8 mouse cellular contexts compared by ENCODE assay signal in the genomic region with DNA sequence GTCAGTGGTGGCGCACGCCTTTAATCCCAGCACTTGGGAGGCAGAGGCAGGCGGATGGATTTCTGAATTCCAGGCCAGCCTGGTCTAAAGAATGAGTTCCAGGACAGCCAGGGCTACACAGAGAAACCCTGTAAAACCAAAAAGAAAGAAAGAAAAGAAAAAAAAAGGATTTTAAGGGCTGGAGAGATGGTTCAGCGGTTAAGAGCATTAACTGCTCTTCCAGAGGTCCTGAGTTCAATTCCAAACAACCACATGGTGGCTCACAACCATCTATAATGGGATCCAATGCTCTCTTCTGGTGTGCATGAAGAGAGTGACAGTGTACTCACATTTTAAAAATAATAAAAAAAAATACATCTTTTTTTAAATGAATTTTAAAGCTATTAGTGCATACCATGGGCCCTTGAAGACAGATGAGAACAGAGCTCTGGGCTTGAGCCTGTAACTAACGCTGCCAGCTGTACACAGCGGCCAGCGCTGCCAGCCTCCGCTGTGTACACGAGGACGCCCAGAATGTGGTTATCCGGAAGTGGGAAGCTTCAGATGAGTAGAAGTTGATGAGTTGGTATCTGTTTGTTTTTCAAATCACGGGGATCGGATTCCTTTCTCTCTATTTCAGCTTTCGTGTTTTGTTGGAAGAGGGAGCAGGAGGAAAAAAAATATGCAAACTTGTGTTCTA. TPM values are rescaled to one million over a fixed set of nuclear protein-coding genes. Genes with fewer than 3 reads are reported as not detected.
DNase-seq lines count a peak whose midpoint lies in the region; ATAC-seq and TF ChIP-seq lines count a peak whose summit lies in the region.

No protein-coding gene starts in this region.

- no peaks in the 10 kb centered on the region for H3K27me3 ChIP-seq in heart, embryonic 15.5 days
- H3K27me3 ChIP-seq in hindbrain, embryonic 10.5 days (ENCODE audit: insufficient read depth, poor library complexity, severe bottlenecking) = no peaks in the 10 kb centered on the region
- no peaks in the 10 kb centered on the region for H3K27me3 ChIP-seq in midbrain, embryonic 12.5 days

- peaks cover 16% of the 10 kb centered on the region for H3K4me1 ChIP-seq in heart, embryonic 15.5 days (replicated peaks)
- peaks cover 8 to 27% of the 10 kb centered on the region in 2 experiments; a peak in 3 of 4 replicates for H3K4me1 ChIP-seq in ES-E14 (ENCODE audit: control insufficient read depth in 2 of 2, insufficient read depth in 2 of 2, low read length in 2 of 2, poor library complexity in 1 of 2)
- peaks cover 29% of the 10 kb centered on the region for H3K4me1 ChIP-seq in hindbrain, embryonic 10.5 days (replicated peaks)
- peaks cover 14% of the 10 kb centered on the region for H3K4me1 ChIP-seq in midbrain, embryonic 12.5 days

- H3K4me3 ChIP-seq in heart, embryonic 15.5 days = peak overlapping the region; percentile 79
- H3K4me3 ChIP-seq in ES-E14 (ENCODE audit: insufficient read depth in 1 of 2, low read depth in 1 of 2, low read length in 2 of 2, poor library complexity in 1 of 2, severe bottlenecking in 1 of 2) = peak overlapping the region; percentile 64 to 82
- peak overlapping the region; percentile 84 for H3K4me3 ChIP-seq in hindbrain, embryonic 10.5 days
- peak overlapping the region; percentile 82 for H3K4me3 ChIP-seq in midbrain, embryonic 12.5 days

- in situ Hi-C loops in ES-E14 (cut with MboI; ENCODE audit: low sequenced_read_pairs in 2 of 2, unreplicated experiment in 2 of 2) = no loop called here

- peak overlapping the region; percentile 75 for H3K4me2 ChIP-seq in heart, embryonic 15.5 days
- H3K4me2 ChIP-seq in midbrain, embryonic 12.5 days (replicated peaks) = peak overlapping the region; percentile 73

- peak overlapping the region; percentile 99 for H3K27ac ChIP-seq in heart, embryonic 15.5 days
- peak overlapping the region; percentile 92; the same call in 1 of the 2 replicates for H3K27ac ChIP-seq in ES-E14 (ENCODE audit: insufficient read depth, low read depth, low read length, poor library complexity, severe bottlenecking)
- H3K27ac ChIP-seq in hindbrain, embryonic 10.5 days = peak overlapping the region; percentile 99
- peak overlapping the region; percentile 98 for H3K27ac ChIP-seq in midbrain, embryonic 12.5 days (replicated peaks)

- H3K9me3 ChIP-seq in heart, embryonic 15.5 days (replicated peaks) = no peaks in the 10 kb centered on the region
- no peaks in the 10 kb centered on the region for H3K9me3 ChIP-seq in ES-E14 (ENCODE audit: control insufficient read depth, insufficient read depth, low read depth, low read length)
- H3K9me3 ChIP-seq in hindbrain, embryonic 10.5 days = no peaks in the 10 kb centered on the region
- H3K9me3 ChIP-seq in midbrain, embryonic 12.5 days = no peaks in the 10 kb centered on the region

- H3K36me3 ChIP-seq in heart, embryonic 15.5 days = peaks cover 17% of the 10 kb centered on the region; the same call in 1 of the 2 replicates
- H3K36me3 ChIP-seq in ES-E14 (ENCODE audit: control insufficient read depth, insufficient read depth, low read length, poor library complexity, severe bottlenecking) = peaks cover 21% of the 10 kb centered on the region; the same call in 1 of the 2 replicates
- H3K36me3 ChIP-seq in hindbrain, embryonic 10.5 days = peaks cover 24% of the 10 kb centered on the region
- H3K36me3 ChIP-seq in midbrain, embryonic 12.5 days = peaks cover 21% of the 10 kb centered on the region

- 62% methylated on average over 14 of the region's 14 CpGs for WGBS in heart, embryonic 15.5 days
- 66% methylated on average over 14 of the region's 14 CpGs for WGBS in hindbrain, embryonic 10.5 days
- WGBS in midbrain, embryonic 12.5 days = 60% methylated on average over 14 of the region's 14 CpGs

- intact Hi-C loops in heart, postnatal 14 days (cut with DNase I) = no loop called here

- ATAC-seq in heart, embryonic 15.5 days (replicated peaks; ENCODE audit: insufficient number of reproducible peaks, insufficient read depth, low FRiP score, low read depth) = no peak
- ATAC-seq in midbrain, embryonic 12.5 days (ENCODE audit: low FRiP score, low read depth) = no peak

- DNase-seq in heart, postnatal 14 days = no peak
- DNase-seq in ES-E14 (ENCODE audit: low read depth, low spot score) (no peak), adipocyte (ENCODE audit: low spot score) (no peak)
- no peak for DNase-seq in hindbrain, embryonic 10.5 days (ENCODE audit: low spot score)
- no peak for DNase-seq in layer of hippocampus, adult 9-10 months (ENCODE audit: low spot score)
- no peak for DNase-seq in spleen, postnatal 36 days (ENCODE audit: low spot score in 2 of 2)

- peak overlapping the region; percentile 97 for H3K9ac ChIP-seq in heart, embryonic 15.5 days
- H3K9ac ChIP-seq in ES-E14 (ENCODE audit: insufficient read depth, low read depth, low read length, poor library complexity, severe bottlenecking) = peak overlapping the region; percentile 98
- peak overlapping the region; percentile 81 for H3K9ac ChIP-seq in midbrain, embryonic 12.5 days (replicated peaks)

TF ChIP-seq in ES-E14, 5 proteins besides CTCF, POLR2A, EP300 and RAD21:
- TF ChIP-seq MAFK (IDR thresholded peaks at IDR 0.05; ENCODE audit: insufficient read depth, low read depth, low read length) = no peak
- TF ChIP-seq HCFC1 (IDR thresholded peaks at IDR 0.05; ENCODE audit: borderline replicate concordance, insufficient read depth, low read length) = no peak
- TF ChIP-seq CHD2 (IDR thresholded peaks at IDR 0.05; ENCODE audit: low read depth, low read length) = no peak
- TF ChIP-seq ZNF384 (IDR thresholded peaks at IDR 0.05; ENCODE audit: low read depth, low read length) = no peak
- no peak for TF ChIP-seq ZC3H11A (IDR thresholded peaks at IDR 0.05; ENCODE audit: borderline replicate concordance, low read depth, low read length)

RNA-seq across cellular contexts. Expression of a gene that starts 0.8 kb away (rescaled TPM):
- polyA plus RNA-seq in heart, embryonic 15.5 days (2015; fragmentation: Nextera tagmentation; extraction: Ambion mirVana) = 32.6 and 36.9 TPM in 2 replicates
- 10 to 100 TPM; 42.7 to 43.5 TPM for total RNA-seq in heart, postnatal 14 days (2021)
- total RNA-seq in ES-E14 (2012; rRNA removed) = 24.6 and 30.7 TPM in 2 replicates
- 29.6 and 31.0 TPM in 2 replicates for polyA plus RNA-seq in hindbrain, embryonic 10.5 days (2016; fragmentation: Nextera tagmentation; extraction: Ambion mirVana)
- polyA plus RNA-seq in midbrain, embryonic 12.5 days (2016; fragmentation: Nextera tagmentation; extraction: Ambion mirVana) = 35.7 and 37.4 TPM in 2 replicates

RNA-seq across cellular contexts. Expression of a gene that starts 23.2 kb away (rescaled TPM):
- polyA plus RNA-seq in heart, embryonic 15.5 days (2015; fragmentation: Nextera tagmentation; extraction: Ambion mirVana) = 3.4 and 4.9 TPM in 2 replicates
- under 1 TPM; 0.54 to 0.76 TPM for total RNA-seq in heart, postnatal 14 days (2021)
- total RNA-seq in ES-E14 (2012; rRNA removed) = 9.0 and 16.5 TPM in 2 replicates
- polyA plus RNA-seq in hindbrain, embryonic 10.5 days (2016; fragmentation: Nextera tagmentation; extraction: Ambion mirVana) = 1.9 and 2.6 TPM in 2 replicates
- polyA plus RNA-seq in midbrain, embryonic 12.5 days (2016; fragmentation: Nextera tagmentation; extraction: Ambion mirVana) = 1.8 and 2.0 TPM in 2 replicates

RNA-seq across cellular contexts. Expression of a gene that starts 28.6 kb away (rescaled TPM):
- 35.0 and 38.2 TPM in 2 replicates for polyA plus RNA-seq in heart, embryonic 15.5 days (2015; fragmentation: Nextera tagmentation; extraction: Ambion mirVana)
- total RNA-seq in heart, postnatal 14 days (2021) = 10 to 100 TPM; 25.0 to 25.1 TPM
- 5.7 and 7.8 TPM in 2 replicates for total RNA-seq in ES-E14 (2012; rRNA removed)
- polyA plus RNA-seq in hindbrain, embryonic 10.5 days (2016; fragmentation: Nextera tagmentation; extraction: Ambion mirVana) = 41.2 and 47.7 TPM in 2 replicates
- 43.0 and 47.6 TPM in 2 replicates for polyA plus RNA-seq in midbrain, embryonic 12.5 days (2016; fragmentation: Nextera tagmentation; extraction: Ambion mirVana)

RNA-seq across cellular contexts. Expression of a gene that starts 29.0 kb away (rescaled TPM):
- polyA plus RNA-seq in heart, embryonic 15.5 days (2015; fragmentation: Nextera tagmentation; extraction: Ambion mirVana) = 135 and 160 TPM in 2 replicates
- total RNA-seq in heart, postnatal 14 days (2021) = 10 to 100 TPM; 69.5 to 69.9 TPM
- total RNA-seq in ES-E14 (2012; rRNA removed) = 106 and 133 TPM in 2 replicates
- polyA plus RNA-seq in hindbrain, embryonic 10.5 days (2016; fragmentation: Nextera tagmentation; extraction: Ambion mirVana) = 233 and 255 TPM in 2 replicates
- 222 and 224 TPM in 2 replicates for polyA plus RNA-seq in midbrain, embryonic 12.5 days (2016; fragmentation: Nextera tagmentation; extraction: Ambion mirVana)
